Mouse (Mus musculus): ENCODE results near the gene Gm49380.

The Gm49380 gene

DNA sequence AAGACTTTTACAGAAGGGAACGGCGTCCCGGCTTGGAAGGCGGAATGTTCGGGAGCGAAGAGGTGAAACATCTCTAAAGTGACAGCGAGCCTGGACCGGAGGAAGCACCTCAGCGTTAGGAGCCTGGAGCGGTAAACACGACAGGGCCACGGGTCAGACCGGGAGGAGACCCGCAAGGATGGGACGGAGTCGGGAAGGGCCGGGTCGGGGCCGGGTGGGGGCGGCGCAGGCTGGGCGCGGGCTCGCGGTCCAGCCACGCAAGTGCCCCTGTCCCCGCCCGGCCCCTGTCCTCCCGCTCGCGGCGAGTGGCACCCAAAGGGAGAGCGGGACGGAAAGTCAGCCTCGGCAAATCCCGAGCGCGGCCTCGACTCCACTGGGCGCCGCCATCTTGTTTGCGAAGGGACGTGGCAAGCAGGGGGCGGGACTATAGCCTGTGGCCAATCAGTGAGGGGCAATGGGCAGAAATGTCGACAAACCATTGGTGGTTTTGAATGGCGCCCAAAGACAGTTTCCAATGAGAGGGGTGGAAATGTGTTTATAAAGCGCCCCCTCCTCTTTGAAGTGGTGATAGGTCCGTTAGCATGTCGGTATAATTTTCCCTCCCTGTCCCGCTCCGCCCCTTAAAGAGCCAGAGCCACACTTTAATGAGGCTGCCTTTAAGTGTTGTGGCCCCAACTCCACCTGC, at the start of gene Gm49380, which contains the start of gene Rnf26:
TSS of gene Gm49380 (minus strand) at position 396 of the 685 bp plus-strand sequence.
TSS of gene Rnf26 (minus strand) at position 413 of the 685 bp plus-strand sequence.
- in situ Hi-C loops (cut with MboI; ENCODE audit: unreplicated experiment in 2 of 2), result no loop called here

DNA sequence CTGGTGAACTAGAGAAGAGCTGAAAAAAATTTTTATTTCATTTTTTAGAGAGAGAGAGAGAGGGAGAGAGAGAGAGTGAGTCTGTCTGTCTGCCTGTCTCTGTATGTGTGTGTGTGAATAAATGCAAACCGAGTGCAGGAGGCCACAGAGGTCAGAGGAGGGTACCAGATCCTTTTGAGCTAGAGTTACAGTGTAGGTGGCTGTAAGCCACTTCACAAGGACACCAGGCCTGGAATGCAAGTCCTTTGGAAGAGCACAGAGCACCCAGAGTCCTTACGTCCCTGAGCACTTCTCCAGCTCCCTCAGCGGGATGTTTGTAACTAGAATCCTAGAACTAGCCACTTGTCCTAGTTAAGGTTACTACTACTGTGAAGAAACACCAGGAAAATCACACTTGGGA, 46.6 kb upstream of the Gm49380 start:
- in situ Hi-C loops (cut with MboI; ENCODE audit: unreplicated experiment in 2 of 2), result no loop called here

DNA sequence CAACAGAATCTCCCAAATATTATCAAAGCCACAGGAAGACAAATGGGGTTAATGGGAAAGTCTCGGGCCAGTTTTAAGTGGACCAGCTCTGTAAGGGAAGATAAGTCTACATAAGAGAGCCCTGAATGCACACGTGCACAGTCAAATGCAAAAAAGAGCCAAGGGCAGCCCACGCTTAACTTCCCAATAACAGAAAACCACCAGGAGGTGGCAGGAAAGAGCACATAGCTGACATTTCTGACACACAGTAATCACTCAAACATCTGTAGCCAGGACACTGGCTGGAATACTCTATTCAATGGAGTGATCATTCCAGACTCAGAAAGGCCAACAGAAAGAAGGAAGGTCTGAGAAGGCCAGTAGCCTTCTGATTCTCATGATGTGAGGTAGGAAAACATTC, 34.0 kb upstream of the Gm49380 start:
- in situ Hi-C loops (cut with MboI; ENCODE audit: unreplicated experiment in 2 of 2), result no loop called here

DNA sequence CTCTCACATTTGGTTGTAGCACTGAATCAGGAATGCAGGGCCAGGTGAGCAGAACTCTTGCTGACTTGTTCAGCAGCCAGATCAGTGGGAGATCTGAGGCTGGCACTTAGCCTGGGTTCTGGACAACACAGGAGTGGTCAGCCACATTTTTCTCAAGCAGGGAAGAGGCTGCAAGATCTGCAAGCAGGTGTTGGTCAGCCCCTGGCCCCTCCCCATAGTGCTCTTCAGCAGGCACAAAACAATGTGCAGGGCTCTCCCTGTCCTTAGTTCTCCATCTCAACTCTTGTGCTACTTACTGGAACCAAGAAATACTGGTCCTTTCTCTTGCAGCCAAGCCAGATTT, 31.4 kb upstream of the Gm49380 start:
- in situ Hi-C loops (cut with MboI; ENCODE audit: unreplicated experiment in 2 of 2), result no loop called here

DNA sequence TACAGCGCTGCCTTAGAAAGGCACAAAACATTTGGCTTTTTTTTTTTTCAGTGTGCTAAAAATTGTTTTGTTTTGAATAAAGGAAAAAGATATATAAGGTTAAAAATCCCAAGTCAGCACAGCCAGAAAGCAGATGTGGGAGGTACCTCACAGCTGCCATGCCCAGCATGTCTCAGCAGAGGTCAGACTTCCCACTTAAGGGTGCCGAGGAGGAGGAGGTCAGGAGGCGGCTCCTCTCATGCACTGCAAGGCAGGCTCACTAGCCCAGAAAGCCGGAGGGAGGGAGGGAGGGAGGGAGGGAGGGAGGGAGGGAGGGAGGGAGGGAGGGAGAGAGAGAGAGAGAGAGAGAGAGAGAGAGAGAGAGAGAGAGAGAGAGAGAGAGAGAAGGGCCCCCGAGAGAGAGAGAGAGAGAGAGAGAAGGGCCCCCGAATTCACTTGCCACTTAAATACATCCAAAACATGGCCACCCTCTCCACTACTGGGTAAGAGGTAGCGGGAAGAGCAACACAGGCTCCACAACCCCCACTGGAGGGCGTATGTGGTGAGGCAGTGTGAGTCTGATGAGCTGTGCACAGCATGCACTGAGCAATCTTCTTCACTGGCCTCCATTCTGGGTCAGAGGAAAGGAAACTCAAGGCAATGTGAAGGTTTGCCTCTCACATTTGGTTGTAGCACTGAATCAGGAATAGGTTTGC, 30.9 kb upstream of the Gm49380 start:
- in situ Hi-C loops (cut with MboI; ENCODE audit: unreplicated experiment in 2 of 2), result no loop called here

DNA sequence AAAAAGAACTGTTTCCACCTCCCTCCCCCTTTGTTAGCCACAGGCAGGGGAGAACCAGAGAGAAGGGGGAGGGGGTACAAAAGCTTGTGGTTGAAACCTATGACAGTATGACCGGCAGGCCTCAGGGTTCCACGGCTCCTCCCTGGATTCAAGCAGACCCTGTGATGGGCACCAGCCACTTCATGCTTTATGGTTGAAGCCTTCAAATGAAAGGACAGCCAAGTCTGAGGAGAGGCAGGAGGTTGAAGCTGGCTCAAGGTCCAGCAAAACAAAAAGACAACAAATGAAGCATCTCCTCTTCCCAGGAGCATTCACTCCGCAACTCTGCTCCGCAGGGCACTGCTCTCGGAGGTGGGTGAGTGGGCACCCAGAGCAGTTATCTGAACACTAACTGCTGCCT, 30.1 kb upstream of the Gm49380 start:
- in situ Hi-C loops (cut with MboI; ENCODE audit: unreplicated experiment in 2 of 2), result no loop called here

DNA sequence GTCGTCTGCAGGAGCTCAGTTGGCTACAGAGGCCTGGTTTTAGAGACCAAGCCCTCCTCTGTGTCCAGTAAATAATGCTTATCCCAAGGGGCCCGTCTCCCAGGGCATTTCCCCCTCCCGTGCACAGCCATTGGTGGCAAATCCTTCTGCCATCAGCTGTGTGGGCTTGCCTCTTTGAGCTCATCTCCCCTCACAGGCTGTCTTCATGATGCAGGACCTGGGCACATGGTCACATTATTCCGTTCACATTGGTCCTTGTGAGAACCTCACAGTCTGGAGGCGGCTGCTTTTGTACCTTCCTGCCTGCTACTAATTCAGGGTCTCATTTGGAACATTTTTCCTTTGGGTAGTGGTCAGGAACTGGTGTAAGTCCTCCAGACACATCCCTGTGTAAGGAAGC, 28.7 kb upstream of the Gm49380 start:
- in situ Hi-C loops (cut with MboI; ENCODE audit: unreplicated experiment in 2 of 2), result no loop called here

DNA sequence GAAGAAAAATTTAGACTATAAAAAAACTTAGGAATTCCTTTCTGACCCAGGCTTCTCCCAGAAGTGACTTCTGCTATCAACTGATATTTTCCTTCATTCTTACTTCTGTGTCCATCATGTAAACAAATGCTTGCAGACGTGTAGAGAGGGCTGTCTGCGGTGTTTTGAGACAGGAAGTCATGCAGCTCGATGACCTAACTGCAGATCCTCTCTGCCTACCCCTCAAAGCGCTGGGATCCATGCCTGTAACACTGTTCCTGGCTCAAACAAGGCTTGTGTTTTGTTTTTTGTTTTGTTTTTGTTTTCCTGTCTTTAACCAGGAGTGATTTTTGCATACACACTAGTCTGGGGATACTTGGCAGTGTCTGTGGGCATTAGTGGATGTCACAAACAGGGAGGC, 24.5 kb upstream of the Gm49380 start:
- in situ Hi-C loops (cut with MboI; ENCODE audit: unreplicated experiment in 2 of 2), result no loop called here

DNA sequence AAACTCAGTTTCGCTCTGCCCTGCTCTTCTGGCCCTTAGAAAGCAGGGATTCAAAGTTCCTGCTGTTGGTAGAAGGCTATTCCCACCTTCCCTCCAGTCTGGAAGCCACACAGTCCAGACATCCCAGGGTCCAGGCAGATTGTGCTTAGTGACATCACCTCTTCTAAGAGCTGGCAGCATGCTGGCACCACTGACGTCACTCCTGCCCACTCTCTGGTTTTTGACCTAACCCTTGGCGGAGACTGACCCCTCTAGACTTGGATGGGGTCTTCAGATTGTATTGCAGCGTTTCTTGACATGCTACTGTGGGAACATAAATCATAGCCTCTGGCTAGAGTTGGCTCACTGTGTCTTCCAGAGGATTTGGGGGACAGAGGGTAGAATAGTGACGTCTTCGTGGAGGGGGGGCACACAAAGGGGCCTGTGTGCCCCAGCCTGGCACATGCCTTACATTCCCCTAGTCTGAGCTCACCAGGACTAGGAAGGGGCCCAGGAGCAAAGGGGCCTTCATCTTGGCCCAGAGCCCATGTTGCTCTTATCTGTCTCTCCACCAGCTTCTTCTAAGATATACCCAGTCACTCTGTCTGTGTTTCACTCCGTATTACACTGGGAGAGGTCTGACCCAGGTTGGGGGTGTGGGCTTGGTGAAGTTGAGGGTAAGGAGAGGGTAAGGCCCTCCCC, 22.6 kb upstream of the Gm49380 start:
- in situ Hi-C loops (cut with MboI; ENCODE audit: unreplicated experiment in 2 of 2), result no loop called here

DNA sequence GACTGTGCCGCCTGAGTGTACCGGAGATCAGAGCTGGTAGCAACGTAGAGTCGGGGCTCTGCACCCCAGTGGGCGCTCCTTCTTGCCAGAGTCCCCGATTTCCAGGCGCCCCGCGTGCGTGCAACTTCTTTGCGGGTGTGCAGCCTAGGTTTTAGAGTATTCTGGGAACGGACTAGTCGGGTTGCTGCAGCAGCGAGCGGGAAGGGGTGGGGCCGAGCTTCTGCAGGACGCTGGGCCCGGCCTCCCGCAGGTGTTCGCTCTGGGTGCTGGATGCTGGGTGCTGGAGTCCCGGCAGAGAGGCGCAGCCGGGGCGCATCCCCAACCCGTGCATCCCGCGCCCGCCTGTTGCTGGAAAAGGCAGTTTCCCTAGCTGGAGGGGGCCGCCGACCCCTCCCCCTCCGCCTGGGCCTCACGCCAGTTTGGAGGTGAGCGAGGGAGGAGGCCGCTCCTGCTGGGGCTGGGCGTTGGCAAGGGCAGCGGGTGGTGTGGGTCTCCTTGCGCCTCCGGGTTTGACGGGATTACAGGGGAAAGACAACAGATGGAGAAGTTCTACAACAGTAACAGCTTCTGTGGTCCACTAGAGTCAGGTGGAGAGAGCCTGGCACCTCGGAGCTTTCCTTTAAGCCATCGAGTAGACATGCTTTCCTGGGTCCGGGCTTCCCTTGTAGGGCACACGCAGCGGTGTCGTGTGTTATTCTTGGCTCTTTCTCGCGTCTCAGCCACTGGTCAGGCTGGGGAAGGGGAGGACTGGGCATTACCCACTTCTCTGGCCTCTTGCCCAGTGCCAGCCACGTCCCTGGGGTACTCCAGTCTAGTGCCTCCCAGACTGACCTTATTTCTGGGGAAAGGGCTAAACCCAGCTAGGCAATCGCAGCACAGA, 21.8 kb upstream of the Gm49380 start:
- in situ Hi-C loops (cut with MboI; ENCODE audit: unreplicated experiment in 2 of 2), result no loop called here

DNA sequence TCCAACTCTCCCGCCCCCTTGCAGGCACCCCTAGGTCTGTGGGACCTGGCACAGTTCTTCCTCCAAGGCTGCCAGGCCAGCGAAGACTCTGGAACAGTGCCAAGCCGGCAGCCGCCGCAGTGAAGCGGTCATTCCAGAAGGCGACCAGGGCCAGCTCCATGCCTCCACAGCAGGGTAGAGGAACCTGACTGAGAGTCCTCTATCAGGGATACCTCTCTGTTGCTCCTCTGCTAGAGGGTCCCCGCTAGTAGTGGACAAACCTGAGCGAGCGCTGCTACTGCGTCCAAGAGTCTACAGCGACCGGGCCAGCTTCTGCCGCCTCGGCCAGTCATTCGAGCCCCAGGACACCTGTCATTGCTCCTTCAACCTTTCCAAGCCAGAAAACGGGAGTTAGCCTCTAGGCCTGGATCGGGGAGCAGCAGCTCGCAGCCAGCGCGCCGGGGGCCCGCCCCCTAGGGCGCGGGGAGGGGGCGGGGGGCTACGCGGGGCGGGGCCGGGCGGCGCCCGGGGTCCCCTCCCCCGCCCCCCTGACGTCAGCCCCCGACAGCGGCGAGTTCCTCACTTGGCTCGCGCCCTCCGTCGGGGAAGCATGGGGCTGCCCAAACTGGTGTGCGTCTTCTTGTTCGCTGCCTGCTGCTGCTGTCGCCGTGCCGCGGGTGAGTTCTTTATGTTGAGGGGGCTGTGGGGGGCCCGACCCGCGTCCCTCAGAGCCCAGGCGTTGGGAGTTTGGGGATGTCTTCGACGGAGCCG, 21.0 kb upstream of the Gm49380 start, which contains the start of gene Mcam:
TSS of gene Mcam (plus strand) at position 369 of the 750 bp plus-strand sequence.
- in situ Hi-C loops (cut with MboI; ENCODE audit: unreplicated experiment in 2 of 2), result no loop called here

DNA sequence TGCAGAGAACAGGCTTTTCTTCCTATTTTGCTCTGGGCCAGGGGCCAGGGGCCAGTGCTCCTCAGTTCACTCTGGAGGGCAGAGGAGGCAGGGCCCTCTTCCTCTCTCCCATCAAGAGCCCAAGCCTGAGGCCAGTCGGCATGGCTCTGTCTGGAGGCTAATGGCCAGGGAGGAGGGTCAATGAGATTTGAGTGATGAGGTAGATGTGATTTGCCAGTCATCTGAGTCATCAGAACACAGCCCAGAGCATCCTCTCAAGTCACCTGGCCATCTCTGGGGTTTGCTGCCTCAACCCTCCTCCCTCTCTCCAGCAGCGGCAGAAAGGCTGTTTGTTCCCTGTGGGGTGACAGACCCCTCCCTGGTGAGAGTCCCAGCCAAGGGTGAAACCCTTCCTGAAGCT, 20.0 kb upstream of the Gm49380 start:
- in situ Hi-C loops (cut with MboI; ENCODE audit: unreplicated experiment in 2 of 2), result no loop called here

DNA sequence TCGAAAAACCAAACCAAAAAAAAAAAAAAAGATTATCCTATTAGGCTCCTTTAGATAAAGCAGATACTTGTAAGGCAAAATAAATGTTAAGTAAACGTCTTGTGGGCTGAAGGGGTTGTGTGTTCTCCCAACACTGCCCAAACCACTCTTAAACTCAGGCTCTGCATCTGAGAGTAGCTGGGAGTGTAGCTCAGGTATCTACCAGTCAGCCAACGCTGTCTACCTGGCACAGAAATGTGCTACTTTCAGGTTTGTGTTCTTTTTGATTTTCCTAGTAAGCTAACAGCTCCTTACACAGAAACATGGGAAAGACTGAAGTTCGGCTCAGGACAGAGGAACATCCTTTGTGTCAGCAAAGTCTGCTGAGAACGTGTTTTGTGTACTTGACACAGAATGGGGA, 18.9 kb upstream of the Gm49380 start:
- in situ Hi-C loops (cut with MboI; ENCODE audit: unreplicated experiment in 2 of 2), result no loop called here

DNA sequence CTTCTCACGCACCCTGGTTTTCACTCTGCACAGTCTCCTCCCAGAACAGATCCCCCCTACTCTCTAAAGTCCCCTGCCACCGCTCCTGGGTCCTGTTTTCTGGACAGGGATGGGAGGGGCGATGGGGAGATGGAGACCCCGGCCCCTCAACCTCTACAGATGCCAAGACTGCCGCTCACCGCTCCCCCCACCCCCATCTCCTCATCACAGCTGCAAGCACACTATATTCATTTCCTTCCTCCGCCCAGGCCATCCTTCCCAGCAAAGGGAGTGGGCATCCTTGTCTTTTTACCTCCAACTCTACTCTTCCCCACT, 17.9 kb upstream of the Gm49380 start:
- in situ Hi-C loops (cut with MboI; ENCODE audit: unreplicated experiment in 2 of 2), result no loop called here

DNA sequence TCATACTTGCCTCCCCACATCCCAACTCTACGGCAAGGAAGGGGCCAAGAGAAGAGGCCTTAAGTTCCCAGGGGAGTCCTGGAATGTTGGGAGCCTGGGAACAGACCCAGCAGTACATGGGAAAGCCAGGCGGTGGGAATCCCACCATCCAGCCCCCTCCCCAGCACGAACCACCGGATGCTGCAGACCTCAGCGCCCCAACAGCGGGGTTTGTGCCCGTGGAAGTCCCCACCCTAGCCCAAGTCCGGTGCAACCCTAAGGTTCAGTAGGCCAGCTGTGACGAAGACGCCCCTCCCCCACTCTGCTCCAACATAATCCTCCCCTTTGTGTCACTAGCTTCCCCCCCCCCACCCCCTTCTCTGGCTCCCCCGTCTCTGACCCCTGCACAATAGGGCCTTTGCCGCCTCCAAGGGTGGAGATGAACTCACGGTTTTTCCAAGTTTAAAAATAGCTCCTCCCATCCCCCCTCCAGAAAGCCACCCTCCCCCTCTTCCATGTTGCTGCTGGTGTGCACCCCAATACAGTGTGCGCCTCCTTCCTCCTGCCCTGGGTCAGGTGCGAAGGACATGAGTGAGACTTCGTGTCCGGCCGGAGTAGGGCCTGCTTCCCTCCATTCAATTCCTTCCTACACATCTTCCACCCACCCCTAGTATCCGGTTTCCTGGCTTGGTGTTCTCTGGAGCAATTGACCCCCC, 17.4 kb upstream of the Gm49380 start:
- in situ Hi-C loops (cut with MboI; ENCODE audit: unreplicated experiment in 2 of 2), result no loop called here

DNA sequence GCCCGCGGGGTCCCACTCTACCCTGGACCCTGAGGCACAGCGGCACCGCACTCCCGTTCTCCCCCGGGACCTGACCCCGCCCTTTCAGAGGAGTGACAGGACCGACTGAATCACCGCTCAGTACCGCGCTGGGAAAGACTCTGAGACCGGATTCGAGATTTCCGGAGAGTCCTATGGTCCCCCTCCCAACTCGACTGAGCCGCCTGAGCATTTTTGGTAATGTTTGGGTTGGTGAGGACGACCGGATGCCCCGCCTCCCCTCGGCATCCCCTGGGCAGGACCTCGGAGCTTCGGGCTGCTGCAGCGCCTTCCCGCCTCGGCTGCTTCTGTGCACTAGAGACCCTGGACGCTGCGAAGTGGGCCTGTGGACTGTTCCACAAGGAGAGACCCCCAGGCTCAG, 16.7 kb upstream of the Gm49380 start:
- in situ Hi-C loops (cut with MboI; ENCODE audit: unreplicated experiment in 2 of 2), result no loop called here

DNA sequence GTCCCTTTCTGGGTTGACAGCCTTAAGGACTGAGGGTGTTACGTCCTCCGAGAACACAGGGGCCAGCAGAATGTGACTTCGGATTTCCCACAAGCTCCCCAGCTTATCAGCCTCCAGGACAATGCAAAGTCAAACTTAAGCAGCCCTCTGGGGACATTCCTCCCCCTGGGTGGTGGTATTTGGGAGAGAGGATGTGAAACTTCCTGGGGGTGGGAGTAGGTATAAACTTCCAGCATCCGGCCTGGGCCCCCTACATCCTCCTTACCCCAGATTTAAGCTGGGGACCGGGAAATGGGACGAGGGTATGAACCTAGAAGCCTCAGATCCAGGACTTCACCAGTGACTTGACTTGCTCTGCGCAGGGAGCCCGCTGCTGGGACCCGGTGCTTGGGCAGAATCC, 16.3 kb upstream of the Gm49380 start:
- in situ Hi-C loops (cut with MboI; ENCODE audit: unreplicated experiment in 2 of 2), result loop anchor here (5.0 to 10.0 kb wide), 6 partner anchors 105 to 258 kb away; partner anchors contain the start of genes Nlrx1 (in 2 of the 2) and Cbl (in 1 of the 2)

DNA sequence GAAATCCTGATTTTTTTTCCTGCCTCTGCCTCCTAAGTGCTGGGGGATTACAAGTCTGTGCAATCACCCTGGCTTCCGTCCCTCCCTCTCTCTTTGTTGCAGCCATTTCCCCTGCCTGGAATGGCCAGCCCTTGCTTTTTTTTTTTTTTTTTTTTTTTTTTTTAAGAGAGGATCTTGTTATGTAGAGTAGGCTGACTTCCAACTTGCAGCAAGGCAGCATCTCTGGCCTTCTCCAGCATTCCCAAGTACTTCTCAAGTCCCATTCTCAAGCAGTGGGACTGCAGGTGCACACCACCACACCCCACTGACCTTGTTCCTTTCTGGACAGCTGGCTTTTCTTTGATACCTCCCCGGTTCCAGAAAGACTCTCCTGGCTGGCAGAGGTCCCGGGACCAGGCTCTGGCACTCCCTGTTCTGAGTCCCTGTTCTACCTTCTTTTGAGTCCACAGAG, 14.1 kb upstream of the Gm49380 start:
- in situ Hi-C loops (cut with MboI; ENCODE audit: unreplicated experiment in 2 of 2), result loop anchor here (5.0 to 10.0 kb wide), 6 partner anchors 107 to 260 kb away; partner anchors contain the start of genes Nlrx1 (in 2 of the 2) and Cbl (in 1 of the 2)

DNA sequence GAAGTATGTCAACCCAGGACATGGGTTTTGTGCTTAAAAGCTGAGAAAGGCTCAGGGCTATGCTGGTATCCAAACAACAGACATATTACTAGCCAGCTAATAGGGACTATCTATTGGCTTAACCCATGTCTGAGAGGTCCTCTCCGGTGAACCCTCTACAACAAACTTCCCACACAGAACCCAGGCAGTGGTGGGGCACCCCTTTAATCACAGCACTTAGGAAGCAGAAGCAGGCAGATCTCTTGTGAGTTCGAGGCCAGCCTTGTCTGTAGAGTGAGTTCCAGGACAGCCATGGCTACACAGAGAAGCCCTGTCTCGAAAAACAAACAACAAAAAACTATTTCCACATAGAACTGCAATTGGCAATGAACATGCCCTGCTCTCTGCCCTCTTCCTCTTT, 13.4 kb upstream of the Gm49380 start:
- in situ Hi-C loops (cut with MboI; ENCODE audit: unreplicated experiment in 2 of 2), result loop anchor here (5.0 to 10.0 kb wide), 6 partner anchors 108 to 261 kb away; partner anchors contain the start of genes Nlrx1 (in 2 of the 2) and Cbl (in 1 of the 2)
